Mouse (Mus musculus) lung, embryonic 14.5 days (tissue): ENCODE results near the gene Cd9. TPM values are rescaled to one million over a fixed set of nuclear protein-coding genes. Genes with fewer than 3 reads are reported as not detected.

ENCODE experiments used
- ATAC-seq: fragments of 200-750 bp; cut with Nextera tagmentation; 2 replicates; pipeline ENCODE4 v1.8.0; 2017; ENCODE audit warnings: mild to moderate bottlenecking, moderate TSS enrichment, moderate library complexity; ENCODE audit not compliant: insufficient read depth
- DNase-seq: peaks from one replicate; pipeline ENCODE4 v3.0.0-alpha.2; 2015
- H3K27ac ChIP-seq: fragments of 300-500 bp; sonication (generic); 2 replicates; pipeline ENCODE4 v1.5.1; 2014; ENCODE audit warnings: low read depth, mild to moderate bottlenecking, moderate library complexity
- H3K27me3 ChIP-seq: fragments of 300-500 bp; sonication (generic); 2 replicates; pipeline ENCODE4 v1.6.1; 2014; ENCODE audit warnings: low read length, control low read depth; ENCODE audit not compliant: insufficient read depth
- H3K36me3 ChIP-seq: fragments of 300-500 bp; sonication (generic); 2 replicates; pipeline ENCODE4 v1.6.1; 2014; ENCODE audit warnings: control low read depth; ENCODE audit not compliant: insufficient read depth
- H3K4me1 ChIP-seq: fragments of 300-500 bp; sonication (generic); 2 replicates; pipeline ENCODE4 v1.6.1; 2014; ENCODE audit warnings: antibody characterized with exemption, control low read depth; ENCODE audit not compliant: insufficient read depth
- H3K4me2 ChIP-seq: fragments of 300-500 bp; sonication (generic); 2 replicates; pipeline ENCODE4 v1.6.1; 2014; ENCODE audit warnings: mild to moderate bottlenecking
- H3K4me3 ChIP-seq: fragments of 300-500 bp; sonication (generic); 2 replicates; pipeline ENCODE4 v1.5.1; 2014; ENCODE audit warnings: low read depth, low read length
- H3K9ac ChIP-seq: fragments of 300-500 bp; sonication (generic); 2 replicates; pipeline ENCODE4 v1.6.1; 2014
- H3K9me3 ChIP-seq: fragments of 300-500 bp; sonication (generic); 2 replicates; pipeline ENCODE4 v1.6.1; 2016; ENCODE audit warnings: low read depth, low read length, control low read depth
- CTCF ChIP-seq: IDR thresholded peaks from 2 replicates; pipeline ENCODE4 v1.5.1; 2016; ENCODE audit warnings: antibody characterized with exemption, low read depth
- WGBS: fragments of 180-500 bp; shearing (Covaris S2); extraction: QIAGEN DNeasy Blood & Tissue Kit; methylation state at CpG from one replicate; pipeline ENCODE4 v1.1.7; 2014; 5-methylcytosine and 5-hydroxymethylcytosine counted together
- polyA plus RNA-seq: library from polyadenylated mRNA; unstranded; fragments of >200 nt; fragmentation: Nextera tagmentation; extraction: Ambion mirVana; gene quantifications from 2 replicates; pipeline ENCODE4 v1.2.1, GENCODE M21; 2014

The Cd9 gene
- polyA plus RNA-seq, 1 experiment from 2014 or later = 128 TPM

DNA sequence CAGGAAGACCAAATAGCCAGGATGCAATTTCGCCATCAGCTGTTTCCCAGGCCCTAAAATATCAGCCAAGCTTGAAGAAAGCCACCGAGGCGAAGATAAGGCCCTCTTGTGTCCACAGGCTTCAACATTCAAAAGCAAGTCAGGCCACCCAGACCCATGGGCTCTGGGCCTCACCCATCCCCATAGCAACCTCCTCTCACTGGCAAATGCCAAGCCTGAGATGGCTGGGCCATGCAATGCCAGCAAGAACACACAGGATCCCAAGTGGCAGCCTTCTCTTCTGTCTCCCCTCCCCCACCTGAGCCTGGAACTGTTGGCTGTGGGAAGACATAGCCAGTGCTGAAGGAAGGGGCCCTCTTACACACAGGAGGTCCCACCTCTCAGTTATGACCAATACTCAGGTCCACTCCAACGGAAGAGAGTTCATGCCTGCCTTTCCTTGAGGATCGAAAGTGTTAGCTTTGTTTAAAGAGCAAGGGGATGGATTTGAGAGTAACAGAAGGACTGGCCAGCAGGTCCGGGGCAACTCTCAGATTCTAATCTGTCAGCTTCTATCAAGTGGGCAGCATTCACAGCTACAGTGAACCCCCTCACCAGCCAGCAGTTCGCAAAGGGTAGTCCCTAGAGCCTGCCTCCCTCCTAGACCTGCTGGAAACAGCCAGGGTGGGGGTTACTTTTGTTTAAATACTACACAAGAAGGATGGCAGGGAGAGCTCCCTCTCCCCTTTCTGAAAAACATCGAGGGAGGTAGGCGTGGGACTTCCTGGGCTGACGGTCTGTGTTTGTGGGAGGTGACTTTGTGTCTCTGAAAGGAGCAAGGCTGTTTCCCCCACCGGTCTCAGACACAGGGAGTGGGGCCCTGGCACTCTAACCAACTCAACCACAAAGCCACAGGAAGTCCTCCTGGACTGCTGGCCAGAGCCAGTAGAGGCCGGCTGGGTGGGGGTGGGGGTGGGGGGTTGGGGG is 13.9 kb downstream of the Cd9 start:
- H3K4me1 ChIP-seq = peaks cover 31% of the 10 kb centered on the region
- peak; percentile 32; the same call in 1 of the 2 replicates for ATAC-seq
- no peaks in the 10 kb centered on the region for H3K27me3 ChIP-seq
- no peak overlapping the region for H3K4me3 ChIP-seq
- H3K4me2 ChIP-seq = peak overlapping the region; percentile 27
- peak; percentile 39 for DNase-seq
- no peaks in the 10 kb centered on the region for H3K9me3 ChIP-seq
- H3K36me3 ChIP-seq = 0 out of 2 replicates have a peak, but pooled peaks cover 3% of the 10 kb centered on the region
- no peak for TF ChIP-seq CTCF
- peak overlapping the region; percentile 75 for H3K27ac ChIP-seq
- 23% methylated on average over 12 of the region's 12 CpGs for WGBS
- H3K9ac ChIP-seq = 0 out of 2 replicates have a peak overlapping the region, but pooled peaks have one; percentile 28

DNA sequence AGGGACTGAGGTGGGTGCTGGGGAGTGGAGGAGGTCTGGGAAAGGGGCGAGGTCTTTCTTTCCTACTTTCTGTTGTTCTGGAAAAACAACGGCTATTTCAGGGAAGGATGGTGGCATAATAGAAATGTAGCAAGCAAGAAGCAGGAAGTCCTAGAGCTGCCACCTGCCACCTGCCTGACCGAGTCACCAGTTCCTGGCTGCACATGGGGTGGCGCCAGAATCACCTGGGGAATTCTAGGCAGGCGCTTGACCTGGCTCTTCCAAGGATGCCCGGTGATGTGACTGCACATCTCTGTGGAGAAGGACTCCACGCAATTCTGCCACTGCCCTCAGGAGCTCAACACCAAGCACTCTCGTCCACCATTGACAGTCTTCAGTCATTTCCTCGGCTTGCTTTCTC is 15.2 kb downstream of the Cd9 start:
- Histone ChIP-seq H3K4me3 (no peak overlapping the region), H3K4me1 (peaks cover 31% of the 10 kb centered on the region), H3K4me2 (no peak overlapping the region), H3K9me3 (no peaks in the 10 kb centered on the region), H3K36me3 (0 out of 2 replicates have a peak, but pooled peaks cover 3% of the 10 kb centered on the region), H3K27ac (peak overlapping the region; percentile 58; the same call in 1 of the 2 replicates), H3K9ac (no peak overlapping the region), H3K27me3 (no peaks in the 10 kb centered on the region)
- no peak for TF ChIP-seq CTCF
- 85% methylated on average over 9 of the region's 9 CpGs for WGBS
- no peak for DNase-seq
- ATAC-seq = no peak

DNA sequence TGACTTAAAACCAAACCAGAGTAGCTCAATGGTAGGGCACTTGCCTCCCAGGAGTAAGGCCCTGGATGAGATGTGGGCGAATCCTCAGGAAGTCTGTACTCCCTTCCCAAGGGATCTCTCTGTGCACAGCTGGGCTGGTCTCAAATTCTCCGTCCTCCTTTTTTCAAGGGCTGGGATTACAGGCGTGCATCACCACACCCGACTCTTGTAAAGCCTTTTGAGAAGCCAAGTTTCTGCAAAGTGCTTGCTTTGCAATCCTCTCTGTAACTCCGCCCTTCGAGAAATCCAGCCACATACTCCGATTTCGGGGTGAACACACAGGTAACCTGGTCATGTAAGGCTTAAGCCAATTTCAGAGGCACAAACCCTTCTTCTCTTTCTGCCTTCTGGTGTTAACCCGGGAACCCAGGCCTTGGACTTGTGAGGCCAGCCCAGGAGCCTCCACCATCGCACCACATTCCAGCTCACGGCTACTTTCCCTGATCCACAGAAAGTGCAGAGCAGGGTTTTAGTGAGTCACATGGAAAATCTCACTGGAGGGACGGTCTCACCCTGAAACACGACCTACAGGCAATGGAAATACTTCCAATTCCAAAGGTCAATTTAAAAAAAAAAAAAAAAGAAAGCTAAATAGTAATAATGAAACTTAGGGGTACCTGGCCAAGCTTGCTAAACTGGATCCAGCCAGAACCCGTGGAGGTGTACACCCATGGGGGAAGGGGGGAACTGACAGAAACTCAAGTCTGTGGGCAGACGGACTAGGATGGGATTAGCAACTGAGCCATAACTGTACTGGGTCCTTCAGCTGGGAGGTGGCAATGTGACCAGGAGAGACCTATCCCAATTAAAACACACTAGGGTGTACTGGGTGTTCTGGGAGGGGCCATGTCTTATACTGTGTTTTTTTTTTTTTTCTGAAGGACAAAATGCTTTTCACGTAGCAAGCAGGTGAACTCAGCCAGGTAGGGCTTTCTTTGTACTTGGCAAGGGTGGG is 16.2 kb downstream of the Cd9 start:
- H3K9ac ChIP-seq = no peak overlapping the region
- H3K4me1 ChIP-seq = peaks cover 31% of the 10 kb centered on the region
- 0 out of 2 replicates have a peak, but pooled peaks cover 3% of the 10 kb centered on the region for H3K36me3 ChIP-seq
- no peak overlapping the region for H3K4me2 ChIP-seq
- no peaks in the 10 kb centered on the region for H3K9me3 ChIP-seq
- no peaks in the 10 kb centered on the region for H3K27me3 ChIP-seq
- no peak overlapping the region for H3K4me3 ChIP-seq
- WGBS = 66% methylated on average over 16 of the region's 16 CpGs
- DNase-seq (no peak), ATAC-seq (no peak)
- TF ChIP-seq CTCF = no peak
- peak overlapping the region; percentile 75 for H3K27ac ChIP-seq

DNA sequence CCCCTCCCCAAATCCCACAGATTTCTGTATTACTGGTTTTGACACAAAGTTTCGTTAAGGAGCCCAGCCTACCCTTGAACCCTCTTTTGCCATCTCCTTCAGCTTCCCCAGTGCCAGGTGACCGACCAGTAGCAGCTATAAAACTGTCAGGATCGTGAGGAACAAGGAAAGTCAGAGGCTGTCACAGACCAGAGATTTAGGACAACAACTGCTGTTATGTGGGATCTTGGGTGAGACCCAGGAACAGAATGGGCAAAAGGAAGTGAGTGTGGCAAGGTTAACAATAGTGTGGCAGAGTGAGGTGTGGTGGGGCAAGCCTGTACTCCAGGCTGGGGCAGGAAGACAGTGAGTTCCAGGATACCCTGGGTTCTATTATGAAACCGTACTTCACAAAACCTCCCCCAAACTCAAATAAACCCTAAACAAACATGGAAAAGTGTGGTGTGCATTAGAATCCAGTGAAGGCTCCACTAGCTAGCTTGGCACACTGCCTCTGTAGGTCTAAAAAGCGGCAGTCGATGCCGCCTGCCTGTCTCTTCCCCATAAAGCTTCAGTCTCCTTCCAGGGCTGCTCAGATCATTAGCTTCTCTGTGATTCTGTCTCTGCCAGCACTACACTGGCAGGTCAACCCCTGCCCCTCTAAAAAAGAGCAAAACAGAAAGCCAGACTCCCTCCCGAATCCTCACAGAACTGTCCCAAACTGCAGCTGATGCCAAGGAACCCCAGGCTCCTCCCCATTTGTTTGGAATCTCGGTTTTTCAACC is 17.6 kb downstream of the Cd9 start:
- TF ChIP-seq CTCF = no peak
- Histone ChIP-seq H3K4me3 (no peak overlapping the region), H3K4me2 (no peak overlapping the region), H3K4me1 (peaks cover 31% of the 10 kb centered on the region), H3K27me3 (no peaks in the 10 kb centered on the region), H3K9ac (no peak overlapping the region), H3K9me3 (no peaks in the 10 kb centered on the region), H3K27ac (peak overlapping the region; percentile 37; the same call in 1 of the 2 replicates), H3K36me3 (0 out of 2 replicates have a peak, but pooled peaks cover 3% of the 10 kb centered on the region)
- 53% methylated on average over 9 of the region's 9 CpGs for WGBS
- DNase-seq (no peak), ATAC-seq (no peak)

DNA sequence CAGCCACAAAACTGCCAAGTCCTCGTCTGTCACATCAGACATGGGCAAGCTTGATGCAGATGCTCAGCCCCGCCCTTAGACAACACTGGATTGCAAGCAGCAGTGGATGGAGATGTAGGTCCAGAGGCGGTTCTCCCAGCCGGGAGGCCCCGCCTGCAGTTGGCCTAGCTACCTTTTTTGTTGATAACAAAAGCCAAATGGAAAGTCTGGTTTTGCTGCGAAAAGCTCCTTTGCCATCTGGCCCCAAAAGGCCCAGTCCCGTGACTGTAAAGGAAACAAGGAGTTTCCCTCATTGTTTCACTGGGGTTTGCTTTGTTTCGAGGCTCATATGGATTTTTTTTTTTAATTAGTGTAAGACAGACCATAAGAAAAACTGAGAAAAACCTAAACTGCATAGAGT is 18.5 kb downstream of the Cd9 start:
- H3K36me3 ChIP-seq = 0 out of 2 replicates have a peak, but pooled peaks cover 3% of the 10 kb centered on the region
- H3K4me3 ChIP-seq = no peak overlapping the region
- peaks cover 25% of the 10 kb centered on the region for H3K4me1 ChIP-seq
- ATAC-seq (no peak), DNase-seq (no peak)
- no peak overlapping the region for H3K9ac ChIP-seq
- H3K4me2 ChIP-seq = no peak overlapping the region
- no peaks in the 10 kb centered on the region for H3K27me3 ChIP-seq
- H3K9me3 ChIP-seq = no peaks in the 10 kb centered on the region
- TF ChIP-seq CTCF = no peak
- WGBS = 39% methylated on average over 8 of the region's 8 CpGs
- peak overlapping the region; percentile 42; the same call in 1 of the 2 replicates for H3K27ac ChIP-seq

DNA sequence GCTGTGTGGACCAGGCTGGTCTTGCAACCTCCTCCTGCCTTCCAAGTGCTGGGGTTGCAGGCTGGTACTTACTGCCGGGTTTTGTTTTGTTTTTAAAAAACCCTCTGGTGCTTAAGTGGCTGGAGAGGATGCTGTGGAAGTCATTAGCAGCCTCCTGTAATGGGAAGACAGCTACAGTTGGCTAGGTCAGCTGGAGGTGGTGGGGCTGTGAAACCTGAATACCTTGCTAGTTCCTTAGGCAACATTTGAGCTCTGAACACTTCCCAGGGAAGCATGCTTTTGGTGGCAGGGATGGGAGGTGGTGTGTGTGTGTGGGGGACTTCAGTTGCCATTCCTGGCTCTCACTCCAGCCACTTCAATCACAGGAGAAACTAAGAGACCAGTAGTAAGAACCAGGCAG is 19.4 kb downstream of the Cd9 start:
- H3K27ac ChIP-seq = no peak overlapping the region
- no peak overlapping the region for H3K9ac ChIP-seq
- no peak for TF ChIP-seq CTCF
- H3K27me3 ChIP-seq = no peaks in the 10 kb centered on the region
- H3K4me1 ChIP-seq = peaks cover 17% of the 10 kb centered on the region
- no peak overlapping the region for H3K4me2 ChIP-seq
- H3K9me3 ChIP-seq = no peaks in the 10 kb centered on the region
- WGBS = 12% methylated on average over 1 of the region's 1 CpGs
- DNase-seq (no peak), ATAC-seq (no peak)
- H3K36me3 ChIP-seq = 0 out of 2 replicates have a peak, but pooled peaks cover 3% of the 10 kb centered on the region
- no peak overlapping the region for H3K4me3 ChIP-seq
